Mouse (Mus musculus): ENCODE data around the gene Rfc4. TPM values are rescaled to one million over a fixed set of nuclear protein-coding genes. Genes with fewer than 3 reads are reported as not detected.

Gene Rfc4
- 114 TPM for polyA plus RNA-seq (2014; fragmentation: Illumina TruSeq; extraction: RNeasy Lipid Tissue Mini Kit (QIAGEN cat#74804); ENCODE audit: low read depth, low replicate concordance)

GRCm38 (mm10) chr16:23127673-23128375, at the start of gene Rfc4:
Rfc4 (minus strand) TSS chr16:23127737.

GRCm38 (mm10) chr16:23146280-23146679, 18.7 kb upstream of the Rfc4 start, which contains the start of gene Adipoq:
Adipoq (plus strand) TSS chr16:23146536.

GRCm38 (mm10) chr16:23107231-23107942, 20.1 kb downstream of the Rfc4 start, which contains the start of gene Eif4a2:
Eif4a2 (plus strand) TSS chr16:23107444.

Other genes with a start within 250 kb of the Rfc4 start
- not detected for gene Ahsg, start 236.5 kb downstream of the Rfc4 start, polyA plus RNA-seq (2014; fragmentation: Illumina TruSeq; extraction: RNeasy Lipid Tissue Mini Kit (QIAGEN cat#74804); ENCODE audit: low read depth, low replicate concordance)
- 0.97 TPM for gene Fetub, start 209.4 kb downstream of the Rfc4 start, polyA plus RNA-seq (2014; fragmentation: Illumina TruSeq; extraction: RNeasy Lipid Tissue Mini Kit (QIAGEN cat#74804); ENCODE audit: low read depth, low replicate concordance)
- gene Hrg, start 176.7 kb downstream of the Rfc4 start, polyA plus RNA-seq (2014; fragmentation: Illumina TruSeq; extraction: RNeasy Lipid Tissue Mini Kit (QIAGEN cat#74804); ENCODE audit: low read depth, low replicate concordance) = not detected
- not detected for gene Kng2, start 98.3 kb downstream of the Rfc4 start, polyA plus RNA-seq (2014; fragmentation: Illumina TruSeq; extraction: RNeasy Lipid Tissue Mini Kit (QIAGEN cat#74804); ENCODE audit: low read depth, low replicate concordance)
- 0.14 TPM for gene Kng1, start 69.9 kb downstream of the Rfc4 start, polyA plus RNA-seq (2014; fragmentation: Illumina TruSeq; extraction: RNeasy Lipid Tissue Mini Kit (QIAGEN cat#74804); ENCODE audit: low read depth, low replicate concordance)
- gene Eif4a2, start 20.3 kb downstream of the Rfc4 start, polyA plus RNA-seq (2014; fragmentation: Illumina TruSeq; extraction: RNeasy Lipid Tissue Mini Kit (QIAGEN cat#74804); ENCODE audit: low read depth, low replicate concordance) = 562 TPM
- 10.3 TPM for gene Adipoq, start 18.8 kb upstream of the Rfc4 start, polyA plus RNA-seq (2014; fragmentation: Illumina TruSeq; extraction: RNeasy Lipid Tissue Mini Kit (QIAGEN cat#74804); ENCODE audit: low read depth, low replicate concordance)
- gene St6gal1, start 97.0 kb upstream of the Rfc4 start, polyA plus RNA-seq (2014; fragmentation: Illumina TruSeq; extraction: RNeasy Lipid Tissue Mini Kit (QIAGEN cat#74804); ENCODE audit: low read depth, low replicate concordance) = 6.6 TPM

All from testis, adult 10 weeks (tissue).